Mouse (Mus musculus): ENCODE measurements around the gene Nrip1. TPM values are rescaled to one million over a fixed set of nuclear protein-coding genes. Genes with fewer than 3 reads are reported as not detected.

Nrip1 gene
- polyA plus RNA-seq, 1 experiment from 2014 or later, result 26.5 TPM

GRCm38 (mm10) chr16:76280365-76280764 is 93.3 kb downstream of the Nrip1 start:
- no peaks in the 10 kb centered on the region for H3K36me3 ChIP-seq (ENCODE audit: control insufficient read depth, insufficient read depth, low read length)
- H3K9me3 ChIP-seq (replicated peaks; ENCODE audit: control insufficient read depth, low read length), result no peaks in the 10 kb centered on the region
- no peak overlapping the region for H3K4me2 ChIP-seq
- no peaks in the 10 kb centered on the region for H3K27me3 ChIP-seq (ENCODE audit: control insufficient read depth, insufficient read depth, low read length)
- no peak overlapping the region for H3K4me3 ChIP-seq (ENCODE audit: low read depth, low read length)
- H3K4me1 ChIP-seq (ENCODE audit: control insufficient read depth, insufficient read depth, low read length), result no peaks in the 10 kb centered on the region
- no peak for ATAC-seq (replicated peaks; ENCODE audit: insufficient number of reproducible peaks, low FRiP score, low TSS enrichment)
- WGBS (ENCODE audit: insufficient replicate concordance), result 71% methylated on average over 8 of the region's 8 CpGs
- no peak overlapping the region for H3K27ac ChIP-seq (ENCODE audit: low read depth, low read length)
- H3K9ac ChIP-seq (ENCODE audit: low read depth, low read length), result no peak overlapping the region

GRCm38 (mm10) chr16:76276271-76276670 is 97.4 kb downstream of the Nrip1 start:
- H3K27ac ChIP-seq (ENCODE audit: low read depth, low read length), result no peak overlapping the region
- no peaks in the 10 kb centered on the region for H3K27me3 ChIP-seq (ENCODE audit: control insufficient read depth, insufficient read depth, low read length)
- 85% methylated on average over 3 of the region's 3 CpGs for WGBS (ENCODE audit: insufficient replicate concordance)
- no peaks in the 10 kb centered on the region for H3K9me3 ChIP-seq (replicated peaks; ENCODE audit: control insufficient read depth, low read length)
- no peaks in the 10 kb centered on the region for H3K4me1 ChIP-seq (ENCODE audit: control insufficient read depth, insufficient read depth, low read length)
- H3K9ac ChIP-seq (ENCODE audit: low read depth, low read length), result no peak overlapping the region
- no peak overlapping the region for H3K4me3 ChIP-seq (ENCODE audit: low read depth, low read length)
- no peak overlapping the region for H3K4me2 ChIP-seq
- no peaks in the 10 kb centered on the region for H3K36me3 ChIP-seq (ENCODE audit: control insufficient read depth, insufficient read depth, low read length)
- ATAC-seq (replicated peaks; ENCODE audit: insufficient number of reproducible peaks, low FRiP score, low TSS enrichment), result no peak

- 82% methylated on average over 3 of the region's 3 CpGs for WGBS (ENCODE audit: insufficient replicate concordance)
- ATAC-seq (replicated peaks; ENCODE audit: insufficient number of reproducible peaks, low FRiP score, low TSS enrichment), result no peak
- Histone ChIP-seq H3K27ac (ENCODE audit: low read depth, low read length) (no peak overlapping the region), H3K4me2 (no peak overlapping the region), H3K9me3 (replicated peaks; ENCODE audit: control insufficient read depth, low read length) (no peaks in the 10 kb centered on the region), H3K4me3 (ENCODE audit: low read depth, low read length) (no peak overlapping the region), H3K36me3 (ENCODE audit: control insufficient read depth, insufficient read depth, low read length) (no peaks in the 10 kb centered on the region), H3K4me1 (ENCODE audit: control insufficient read depth, insufficient read depth, low read length) (no peaks in the 10 kb centered on the region), H3K27me3 (ENCODE audit: control insufficient read depth, insufficient read depth, low read length) (no peaks in the 10 kb centered on the region), H3K9ac (ENCODE audit: low read depth, low read length) (no peak overlapping the region)
Observed at GRCm38 (mm10) chr16:76275584-76275983, 98.0 kb downstream of the Nrip1 start.

- 74% methylated on average over 7 of the region's 7 CpGs for WGBS (ENCODE audit: insufficient replicate concordance)
- H3K9me3 ChIP-seq (replicated peaks; ENCODE audit: control insufficient read depth, low read length), result no peaks in the 10 kb centered on the region
- no peaks in the 10 kb centered on the region for H3K27me3 ChIP-seq (ENCODE audit: control insufficient read depth, insufficient read depth, low read length)
- no peaks in the 10 kb centered on the region for H3K36me3 ChIP-seq (ENCODE audit: control insufficient read depth, insufficient read depth, low read length)
- H3K4me1 ChIP-seq (ENCODE audit: control insufficient read depth, insufficient read depth, low read length), result no peaks in the 10 kb centered on the region
- no peak overlapping the region for H3K4me2 ChIP-seq
- no peak overlapping the region for H3K4me3 ChIP-seq (ENCODE audit: low read depth, low read length)
- H3K27ac ChIP-seq (ENCODE audit: low read depth, low read length), result no peak overlapping the region
- ATAC-seq (replicated peaks; ENCODE audit: insufficient number of reproducible peaks, low FRiP score, low TSS enrichment), result no peak
- no peak overlapping the region for H3K9ac ChIP-seq (ENCODE audit: low read depth, low read length)
Observed at GRCm38 (mm10) chr16:76275166-76275565, 98.5 kb downstream of the Nrip1 start.

- Histone ChIP-seq H3K36me3 (ENCODE audit: control insufficient read depth, insufficient read depth, low read length) (no peaks in the 10 kb centered on the region), H3K27ac (ENCODE audit: low read depth, low read length) (no peak overlapping the region), H3K4me1 (ENCODE audit: control insufficient read depth, insufficient read depth, low read length) (no peaks in the 10 kb centered on the region), H3K4me2 (no peak overlapping the region), H3K27me3 (ENCODE audit: control insufficient read depth, insufficient read depth, low read length) (no peaks in the 10 kb centered on the region), H3K9ac (ENCODE audit: low read depth, low read length) (no peak overlapping the region), H3K9me3 (replicated peaks; ENCODE audit: control insufficient read depth, low read length) (no peaks in the 10 kb centered on the region), H3K4me3 (ENCODE audit: low read depth, low read length) (no peak overlapping the region)
- ATAC-seq (replicated peaks; ENCODE audit: insufficient number of reproducible peaks, low FRiP score, low TSS enrichment), result no peak
- 85% methylated on average over 9 of the region's 9 CpGs for WGBS (ENCODE audit: insufficient replicate concordance)
Observed at GRCm38 (mm10) chr16:76266635-76267268, 106.9 kb downstream of the Nrip1 start.

DNA sequence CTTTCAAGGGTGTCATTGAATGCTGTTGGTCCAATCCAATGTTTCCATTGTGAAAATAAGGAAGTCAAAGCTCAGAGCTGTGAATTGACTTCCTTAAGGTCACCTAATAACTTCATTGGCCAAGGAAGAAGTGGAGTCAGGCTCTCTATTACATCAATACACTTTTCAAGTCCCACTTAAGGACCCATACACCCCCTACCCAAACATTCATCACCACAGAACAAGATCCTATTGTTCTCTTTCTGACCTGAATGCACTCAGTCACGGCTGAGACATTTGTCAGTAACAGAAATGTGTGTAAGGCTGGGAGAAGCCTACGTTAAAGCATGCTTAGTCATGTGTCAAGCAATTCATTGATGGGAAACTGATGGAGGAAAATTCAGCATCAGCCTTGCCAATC is 107.8 kb downstream of the Nrip1 start:
- 56% methylated on average over 2 of the region's 2 CpGs for WGBS (ENCODE audit: insufficient replicate concordance)
- ATAC-seq (replicated peaks; ENCODE audit: insufficient number of reproducible peaks, low FRiP score, low TSS enrichment), result no peak
- no peaks in the 10 kb centered on the region for H3K36me3 ChIP-seq (ENCODE audit: control insufficient read depth, insufficient read depth, low read length)

DNA sequence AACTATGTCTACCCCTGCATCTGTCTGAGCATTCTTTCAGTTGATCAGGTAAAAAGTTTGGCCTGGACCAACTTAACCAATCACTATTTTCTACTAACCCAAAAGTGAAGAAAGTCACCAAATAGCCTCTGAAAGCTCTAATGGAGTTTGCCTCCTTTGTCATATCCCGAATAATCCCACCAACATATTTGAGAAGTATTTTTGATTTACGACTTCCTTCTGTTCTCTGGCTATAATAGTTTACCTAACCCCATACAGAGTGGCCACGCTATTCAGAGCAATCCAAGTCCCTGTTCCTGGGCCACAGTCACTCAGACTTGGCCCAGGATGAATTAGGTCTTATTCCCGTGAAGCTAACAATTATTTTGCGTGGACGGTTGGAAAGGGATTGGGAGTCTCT is 108.3 kb downstream of the Nrip1 start:
- no peaks in the 10 kb centered on the region for H3K36me3 ChIP-seq (ENCODE audit: control insufficient read depth, insufficient read depth, low read length)
- no peaks in the 10 kb centered on the region for H3K27me3 ChIP-seq (ENCODE audit: control insufficient read depth, insufficient read depth, low read length)
- WGBS (ENCODE audit: insufficient replicate concordance), result 82% methylated on average over 6 of the region's 6 CpGs
- no peaks in the 10 kb centered on the region for H3K4me1 ChIP-seq (ENCODE audit: control insufficient read depth, insufficient read depth, low read length)
- no peak for ATAC-seq (replicated peaks; ENCODE audit: insufficient number of reproducible peaks, low FRiP score, low TSS enrichment)
- no peak overlapping the region for H3K4me2 ChIP-seq
- H3K4me3 ChIP-seq (ENCODE audit: low read depth, low read length), result no peak overlapping the region
- no peaks in the 10 kb centered on the region for H3K9me3 ChIP-seq (replicated peaks; ENCODE audit: control insufficient read depth, low read length)
- no peak overlapping the region for H3K27ac ChIP-seq (ENCODE audit: low read depth, low read length)
- H3K9ac ChIP-seq (ENCODE audit: low read depth, low read length), result no peak overlapping the region

More for the DNA sequence above, 107.8 kb downstream of the Nrip1 start:
- no peak overlapping the region for H3K4me2 ChIP-seq
- no peaks in the 10 kb centered on the region for H3K4me1 ChIP-seq (ENCODE audit: control insufficient read depth, insufficient read depth, low read length)
- no peaks in the 10 kb centered on the region for H3K27me3 ChIP-seq (ENCODE audit: control insufficient read depth, insufficient read depth, low read length)
- H3K9me3 ChIP-seq (replicated peaks; ENCODE audit: control insufficient read depth, low read length), result no peaks in the 10 kb centered on the region
- no peak overlapping the region for H3K27ac ChIP-seq (ENCODE audit: low read depth, low read length)
- H3K4me3 ChIP-seq (ENCODE audit: low read depth, low read length), result no peak overlapping the region
- H3K9ac ChIP-seq (ENCODE audit: low read depth, low read length), result no peak overlapping the region

DNA sequence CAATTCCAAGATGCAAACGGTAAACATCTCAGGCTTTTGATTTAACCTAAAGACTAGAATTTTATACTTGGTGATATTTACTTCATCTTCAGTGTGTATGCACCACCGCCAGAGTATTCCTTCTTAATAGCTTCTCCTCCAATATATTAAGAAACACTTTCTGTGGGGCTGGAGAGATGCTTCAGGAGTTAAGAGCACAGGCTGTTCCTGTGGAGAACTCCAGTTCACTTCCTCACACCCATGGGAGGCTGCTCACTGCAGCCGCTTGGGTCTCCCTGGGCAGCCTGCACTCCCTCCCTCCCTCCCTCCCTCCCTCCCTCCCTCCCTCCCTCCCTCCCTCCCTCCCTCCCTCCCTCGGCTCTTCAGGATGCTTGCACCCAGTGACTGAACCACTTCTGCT is 110.2 kb downstream of the Nrip1 start:
- Histone ChIP-seq H3K27me3 (ENCODE audit: control insufficient read depth, insufficient read depth, low read length) (no peaks in the 10 kb centered on the region), H3K9me3 (replicated peaks; ENCODE audit: control insufficient read depth, low read length) (no peaks in the 10 kb centered on the region), H3K9ac (ENCODE audit: low read depth, low read length) (no peak overlapping the region), H3K27ac (ENCODE audit: low read depth, low read length) (no peak overlapping the region), H3K4me1 (ENCODE audit: control insufficient read depth, insufficient read depth, low read length) (no peaks in the 10 kb centered on the region), H3K36me3 (ENCODE audit: control insufficient read depth, insufficient read depth, low read length) (no peaks in the 10 kb centered on the region), H3K4me2 (no peak overlapping the region), H3K4me3 (ENCODE audit: low read depth, low read length) (no peak overlapping the region)
- 39% methylated on average over 4 of the region's 4 CpGs for WGBS (ENCODE audit: insufficient replicate concordance)
- ATAC-seq (replicated peaks; ENCODE audit: insufficient number of reproducible peaks, low FRiP score, low TSS enrichment), result no peak

DNA sequence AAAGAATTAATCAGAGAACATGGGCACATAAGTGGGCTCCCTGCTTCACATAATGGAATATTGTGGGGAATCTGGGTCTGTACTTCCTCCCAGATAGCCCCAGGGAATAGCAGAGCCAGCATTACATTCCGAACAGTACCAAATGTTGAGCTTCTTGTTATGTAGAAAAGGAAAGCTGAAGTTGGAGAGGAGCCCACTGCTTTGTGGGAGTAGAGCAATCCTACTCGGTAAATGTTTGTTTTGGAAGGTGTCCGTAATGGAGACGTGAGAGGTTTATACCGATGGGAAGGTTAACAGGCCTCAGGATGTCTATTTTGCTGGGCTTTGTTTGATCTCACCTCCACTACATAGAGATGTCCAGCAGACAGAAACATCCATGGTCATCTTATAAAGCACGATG is 113.3 kb downstream of the Nrip1 start:
- no peak for ATAC-seq (replicated peaks; ENCODE audit: insufficient number of reproducible peaks, low FRiP score, low TSS enrichment)
- no peak overlapping the region for H3K4me3 ChIP-seq (ENCODE audit: low read depth, low read length)
- H3K27ac ChIP-seq (ENCODE audit: low read depth, low read length), result no peak overlapping the region
- no peak overlapping the region for H3K4me2 ChIP-seq
- H3K9me3 ChIP-seq (replicated peaks; ENCODE audit: control insufficient read depth, low read length), result no peaks in the 10 kb centered on the region
- H3K36me3 ChIP-seq (ENCODE audit: control insufficient read depth, insufficient read depth, low read length), result no peaks in the 10 kb centered on the region
- no peaks in the 10 kb centered on the region for H3K4me1 ChIP-seq (ENCODE audit: control insufficient read depth, insufficient read depth, low read length)
- H3K9ac ChIP-seq (ENCODE audit: low read depth, low read length), result no peak overlapping the region
- WGBS (ENCODE audit: insufficient replicate concordance), result 68% methylated on average over 6 of the region's 6 CpGs
- no peaks in the 10 kb centered on the region for H3K27me3 ChIP-seq (ENCODE audit: control insufficient read depth, insufficient read depth, low read length)
